ENCODE assay signal across 7 mouse cellular contexts in the genomic region with DNA sequence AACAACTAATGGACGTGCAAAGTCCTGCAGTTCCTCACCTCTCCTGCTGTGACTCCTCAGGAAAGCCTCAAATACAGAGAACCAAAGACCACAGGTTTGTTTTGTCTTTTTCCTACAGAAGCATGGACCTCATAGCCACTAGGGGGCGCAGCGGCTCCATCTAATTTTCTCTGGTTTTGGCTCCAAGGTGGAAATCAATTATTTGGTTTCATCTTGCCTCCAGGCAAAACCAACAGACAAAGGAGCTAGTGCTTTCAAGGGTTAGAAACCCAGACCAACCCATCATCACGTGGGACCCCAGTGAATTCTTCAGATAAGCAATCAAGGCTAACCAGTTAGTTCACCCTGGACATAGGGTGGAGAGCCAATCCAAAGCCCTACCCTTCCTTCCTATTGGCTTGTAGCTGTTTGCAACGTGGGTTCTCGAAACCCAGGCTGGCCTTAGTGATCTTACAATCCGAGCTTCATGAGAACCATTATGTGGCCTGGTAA. TPM values are rescaled to one million over a fixed set of nuclear protein-coding genes. Genes with fewer than 3 reads are reported as not detected.
A peak's percentile ranks its signal among the peaks of the same experiment; 100 is the strongest.
DNase-seq lines count a peak whose midpoint lies in the region; ATAC-seq and TF ChIP-seq lines count a peak whose summit lies in the region.

No protein-coding gene starts in this region.

- intact Hi-C loops in left cerebral cortex, postnatal 10 days (cut with DNase I), result no loop called here

- ATAC-seq in Patski, result no peak
- peak; percentile 55 for ATAC-seq in inflammation-experienced regulatory T-cells, adult 6 months
- ATAC-seq in megakaryocyte-erythroid progenitor cell, adult 5-6 weeks (replicated peaks; ENCODE audit: low FRiP score, low TSS enrichment, poor library complexity, severe bottlenecking), result peak; percentile 45

- POLR2A ChIA-PET in Patski (lab: Charles Lee), result no interaction called here

- in situ Hi-C loops in Patski (cut with MboI; ENCODE audit: low pct_unique_long_range_greater_than_20kb), result no loop called here

- CTCF ChIA-PET in Patski (lab: Charles Lee), result interaction anchor here (0.7 to 10.4 kb wide), 11 partner anchors 11 to 132 kb away, joined by 3 to 121 read pairs (median 3); a partner anchor contains a TSS

- DNase-seq in Patski (ENCODE audit: low read depth, low spot score), result no peak
- peak; percentile 87 for DNase-seq in c-Kit-positive CD71-positive TER-119-negative erythroid progenitor cells, embryonic 14.5 days (ENCODE audit: low read depth)
- DNase-seq in forelimb bud, embryonic 11.5 days (ENCODE audit: low read depth, low spot score), result peak; percentile 83
- peak; percentile 67 to 70 for DNase-seq in left cerebral cortex, postnatal 10 days (ENCODE audit: extremely low spot score in 1 of 2, low spot score in 2 of 2)
- DNase-seq in spleen, adult 12 weeks (ENCODE audit: low spot score), result peak; percentile 71

- peak; percentile 78 for TF ChIP-seq CTCF in Patski (IDR thresholded peaks at IDR 0.05)

- H3K27me3 ChIP-seq in Patski, result no peaks in the 10 kb centered on the region

RNA-seq across cellular contexts. Expression of a gene that starts 1.7 kb away (rescaled TPM):
- 13.5 TPM for polyA plus RNA-seq in Patski (2021)
- polyA plus RNA-seq in inflammation-experienced regulatory T-cells, adult 6 months (2017; shearing (Covaris generic)), result under 1 TPM in 2 of 3 experiments, not detected in 1; 0.34 to 0.67 TPM
- 1 to 10 TPM; 3.4 to 3.6 TPM for total RNA-seq in left cerebral cortex, postnatal 10 days (2021)
- 5.0 and 14.5 TPM in 2 replicates for total RNA-seq in megakaryocyte-erythroid progenitor cell, adult 5-6 weeks (2014; fragmentation: Nextera tagmentation)
- total RNA-seq in megakaryocyte-erythroid progenitor cell, adult 5-6 weeks (2017), result 12.8 and 16.2 TPM in 2 replicates

RNA-seq across cellular contexts. Expression of a gene that starts 9.7 kb away (rescaled TPM):
- 7.7 TPM for polyA plus RNA-seq in Patski (2021)
- polyA plus RNA-seq in inflammation-experienced regulatory T-cells, adult 6 months (2017; shearing (Covaris generic)), result 1 to 10 TPM in 1 of 3 experiments, under 1 TPM in 2; 0.64 to 1.1 (median 0.91) TPM
- total RNA-seq in left cerebral cortex, postnatal 10 days (2021), result 1 to 10 TPM; 6.8 to 8.1 TPM
- total RNA-seq in megakaryocyte-erythroid progenitor cell, adult 5-6 weeks (2014; fragmentation: Nextera tagmentation), result 10.3 and 10.5 TPM in 2 replicates
- total RNA-seq in megakaryocyte-erythroid progenitor cell, adult 5-6 weeks (2017), result 24.5 and 44.0 TPM in 2 replicates

RNA-seq across cellular contexts. Expression of a gene that starts 17.8 kb away (rescaled TPM):
- polyA plus RNA-seq in Patski (2021), result 2.2 TPM
- not detected for polyA plus RNA-seq in inflammation-experienced regulatory T-cells, adult 6 months (2017; shearing (Covaris generic))
- total RNA-seq in left cerebral cortex, postnatal 10 days (2021), result 1 to 10 TPM in 1 of 2 experiments, not detected in 1; 2.1 TPM
- total RNA-seq in megakaryocyte-erythroid progenitor cell, adult 5-6 weeks (2014; fragmentation: Nextera tagmentation), result not detected in 2 replicates
- not detected in 2 replicates for total RNA-seq in megakaryocyte-erythroid progenitor cell, adult 5-6 weeks (2017)

RNA-seq across cellular contexts. Expression of a gene that starts 41.8 kb away (rescaled TPM):
- 0.44 TPM for polyA plus RNA-seq in Patski (2021)
- polyA plus RNA-seq in inflammation-experienced regulatory T-cells, adult 6 months (2017; shearing (Covaris generic)), result not detected
- total RNA-seq in left cerebral cortex, postnatal 10 days (2021), result 10 to 100 TPM; 20.7 to 25.5 TPM
- not detected in 2 replicates for total RNA-seq in megakaryocyte-erythroid progenitor cell, adult 5-6 weeks (2014; fragmentation: Nextera tagmentation)
- not detected in 2 replicates for total RNA-seq in megakaryocyte-erythroid progenitor cell, adult 5-6 weeks (2017)

RNA-seq across cellular contexts. Expression of a gene that starts 49.7 kb away (rescaled TPM):
- 50.4 TPM for polyA plus RNA-seq in Patski (2021)
- polyA plus RNA-seq in inflammation-experienced regulatory T-cells, adult 6 months (2017; shearing (Covaris generic)), result 100 to 1,000 TPM; 134 to 204 (median 170) TPM
- total RNA-seq in left cerebral cortex, postnatal 10 days (2021), result 100 to 1,000 TPM; 123 TPM
- 82.0 and 100 TPM in 2 replicates for total RNA-seq in megakaryocyte-erythroid progenitor cell, adult 5-6 weeks (2014; fragmentation: Nextera tagmentation)
- 58.5 and 65.7 TPM in 2 replicates for total RNA-seq in megakaryocyte-erythroid progenitor cell, adult 5-6 weeks (2017)
